Mouse (Mus musculus) hindbrain, postnatal 0 days (tissue): ENCODE data around the gene Glycam1. TPM values are rescaled to one million over a fixed set of nuclear protein-coding genes. Genes with fewer than 3 reads are reported as not detected.

ENCODE experiments used
- ATAC-seq: fragments of 200-750 bp; cut with Nextera tagmentation; 2 replicates; pipeline ENCODE4 v1.8.0; 2017; ENCODE audit warnings: mild to moderate bottlenecking, moderate TSS enrichment, moderate library complexity
- DNase-seq: peaks from one replicate; pipeline ENCODE4 v3.0.0-alpha.2; 2015; ENCODE audit warnings: low spot score
- H3K27ac ChIP-seq: fragments of 300-500 bp; sonication (generic); 2 replicates; pipeline ENCODE4 v1.5.1; 2014; ENCODE audit warnings: mild to moderate bottlenecking
- H3K27me3 ChIP-seq: fragments of 300-500 bp; sonication (generic); 2 replicates; pipeline ENCODE4 v1.6.1; 2014; ENCODE audit warnings: low read length, mixed read lengths; ENCODE audit not compliant: insufficient read depth
- H3K36me3 ChIP-seq: fragments of 300-500 bp; sonication (generic); 2 replicates; pipeline ENCODE4 v1.6.1; 2014; ENCODE audit warnings: low read length, mixed read lengths; ENCODE audit not compliant: insufficient read depth
- H3K4me1 ChIP-seq: fragments of 300-500 bp; sonication (generic); 2 replicates; pipeline ENCODE4 v1.6.1; 2014; ENCODE audit warnings: antibody characterized with exemption, low read length, mixed read lengths; ENCODE audit not compliant: insufficient read depth
- H3K4me2 ChIP-seq: fragments of 300-500 bp; sonication (generic); 2 replicates; pipeline ENCODE4 v1.6.1; 2014; ENCODE audit warnings: low read depth, mild to moderate bottlenecking, low read length, moderate library complexity, mixed read lengths
- H3K4me3 ChIP-seq: fragments of 300-500 bp; sonication (generic); 2 replicates; pipeline ENCODE4 v1.5.1; 2014; ENCODE audit warnings: low read length
- H3K9ac ChIP-seq: fragments of 300-500 bp; sonication (generic); replicated peaks from 2 replicates; pipeline ENCODE4 v1.6.1; 2014; ENCODE audit warnings: mild to moderate bottlenecking, low read length, moderate library complexity, mixed read lengths
- H3K9me3 ChIP-seq: fragments of 300-500 bp; sonication (generic); 2 replicates; pipeline ENCODE4 v1.6.1; 2016; ENCODE audit warnings: low read length, mixed read lengths
- CTCF ChIP-seq: IDR thresholded peaks from 2 replicates; pipeline ENCODE4 v1.5.1; 2016; ENCODE audit warnings: antibody characterized with exemption, control low read depth, low read depth
- WGBS: fragments of 180-500 bp; shearing (Covaris S2); extraction: QIAGEN DNeasy Blood & Tissue Kit; methylation state at CpG from one replicate; pipeline ENCODE4 v1.1.7; 2014; 5-methylcytosine and 5-hydroxymethylcytosine counted together
- polyA plus RNA-seq: library from polyadenylated mRNA; unstranded; fragments of >200 nt; fragmentation: Nextera tagmentation; extraction: Ambion mirVana; gene quantifications from 2 replicates; pipeline ENCODE4 v1.2.1, GENCODE M21; 2015
- total RNA-seq: library from RNA; depleted of rRNA; stranded (reverse); fragments of >200 nt; gene quantifications from 2 replicates; pipeline ENCODE4 v1.2.3, GENCODE M21; 2014

The Glycam1 gene
- total and polyA plus RNA-seq, 2 experiments from 2014 or later = not detected

DNA sequence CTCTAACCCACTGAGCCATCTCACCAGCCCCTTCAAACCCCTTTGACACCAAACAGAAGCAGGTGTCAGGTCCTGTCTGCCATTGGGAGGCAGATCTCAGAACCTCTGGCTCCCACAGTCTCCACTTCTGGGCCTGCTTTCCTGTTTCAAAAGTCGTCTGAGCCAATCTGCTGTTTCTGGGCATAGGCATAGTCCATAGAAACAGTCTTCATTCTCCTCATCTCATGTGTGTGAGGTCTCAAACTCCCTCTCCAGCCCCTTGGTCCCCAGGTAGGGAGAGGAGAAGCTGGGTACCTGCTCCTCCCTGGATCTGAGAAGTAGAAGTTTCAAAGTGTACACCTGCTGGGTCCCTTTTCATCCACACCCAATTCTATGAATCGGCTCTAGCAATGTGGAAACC, 28.4 kb downstream of the Glycam1 start:
- peak overlapping the region; percentile 86 for H3K27ac ChIP-seq
- H3K36me3 ChIP-seq = no peaks in the 10 kb centered on the region; the same call in 1 of the 2 replicates
- 16% methylated on average over 2 of the region's 2 CpGs for WGBS
- no peaks in the 10 kb centered on the region for H3K9me3 ChIP-seq
- no peaks in the 10 kb centered on the region for H3K27me3 ChIP-seq
- H3K9ac ChIP-seq = peak overlapping the region; percentile 72
- peak overlapping the region; percentile 86 for H3K4me3 ChIP-seq
- ATAC-seq (no peak), DNase-seq (no peak)
- no peak for TF ChIP-seq CTCF
- H3K4me2 ChIP-seq = peak overlapping the region; percentile 90
- no peaks in the 10 kb centered on the region for H3K4me1 ChIP-seq

DNA sequence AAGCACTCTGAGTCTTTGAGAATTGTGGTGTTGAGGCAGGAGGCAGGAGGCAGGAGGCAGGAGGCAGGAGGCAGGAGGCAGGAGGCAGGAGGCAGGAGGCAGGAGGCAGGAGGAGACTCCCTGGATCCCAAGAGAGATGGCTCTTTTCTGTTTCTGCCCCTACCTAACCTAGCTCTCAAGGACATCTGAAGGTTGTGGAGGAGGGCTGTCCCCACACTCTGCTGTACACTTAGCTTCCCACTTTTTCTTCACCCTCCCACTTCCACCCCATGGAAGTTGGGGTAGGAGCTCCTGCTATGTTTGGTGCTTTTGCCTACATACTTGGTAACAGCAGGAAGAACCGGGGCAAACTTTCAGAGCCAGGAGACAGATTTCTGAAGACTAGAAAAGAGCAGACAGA, 29.1 kb downstream of the Glycam1 start:
- no peak overlapping the region for H3K9ac ChIP-seq
- TF ChIP-seq CTCF = no peak
- H3K4me3 ChIP-seq = no peak overlapping the region
- no peaks in the 10 kb centered on the region for H3K9me3 ChIP-seq
- H3K27ac ChIP-seq = no peak overlapping the region
- H3K4me1 ChIP-seq = no peaks in the 10 kb centered on the region
- DNase-seq (no peak), ATAC-seq (no peak)
- WGBS = 47% methylated on average over 1 of the region's 1 CpGs
- no peak overlapping the region for H3K4me2 ChIP-seq
- H3K36me3 ChIP-seq = no peaks in the 10 kb centered on the region; the same call in 1 of the 2 replicates
- no peaks in the 10 kb centered on the region for H3K27me3 ChIP-seq

DNA sequence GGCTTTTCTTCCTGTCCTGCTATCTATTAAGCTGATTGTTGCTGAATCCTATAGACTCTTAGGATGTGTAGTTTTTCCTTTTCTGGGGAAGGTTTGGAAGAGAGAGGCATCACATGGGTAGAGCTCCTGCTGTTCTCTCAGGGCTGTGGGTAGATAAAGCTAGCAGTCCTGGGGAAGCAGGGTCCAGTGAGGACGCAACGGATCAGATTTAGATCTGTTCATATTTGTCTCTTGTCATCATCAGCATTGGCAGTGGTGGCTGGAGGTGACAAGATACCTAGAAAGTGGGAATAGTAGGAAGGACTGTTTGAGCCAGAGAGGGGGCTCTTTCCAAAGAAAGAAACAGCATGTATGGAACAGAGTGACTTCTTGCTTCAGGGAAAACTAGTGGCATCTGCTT, 29.9 kb downstream of the Glycam1 start:
- H3K4me1 ChIP-seq = no peaks in the 10 kb centered on the region
- no peak for DNase-seq
- 74% methylated on average over 2 of the region's 2 CpGs for WGBS

DNA sequence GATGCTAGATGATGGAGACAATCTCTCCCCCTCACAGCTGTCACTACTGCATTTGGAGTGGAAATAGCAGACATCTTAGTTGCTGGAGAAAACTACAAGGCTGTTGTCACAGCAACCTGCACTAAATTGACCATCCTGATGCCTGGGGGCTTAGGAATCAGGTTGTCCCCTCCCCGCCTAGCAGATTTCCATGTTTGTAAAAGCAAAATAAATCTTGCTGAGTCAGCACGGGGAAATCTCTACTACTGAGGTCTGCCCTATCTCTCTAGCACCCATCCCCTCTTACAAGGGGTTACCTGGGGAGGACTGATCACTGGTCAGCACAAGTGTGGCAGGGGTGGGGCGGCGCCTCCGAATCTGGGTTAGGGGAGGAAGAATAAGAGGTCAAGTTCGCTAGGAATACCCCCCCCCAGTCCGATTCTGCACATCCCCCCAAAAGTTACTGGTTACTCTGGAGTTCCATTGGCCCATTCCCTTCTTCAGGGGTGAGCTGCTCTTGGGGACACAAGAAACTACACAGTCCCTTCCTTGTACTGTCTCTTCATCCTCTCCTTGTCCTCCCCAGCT, 30.7 kb downstream of the Glycam1 start:
- Histone ChIP-seq H3K9ac (no peak overlapping the region), H3K27ac (no peak overlapping the region), H3K27me3 (no peaks in the 10 kb centered on the region), H3K36me3 (peaks cover 3% of the 10 kb centered on the region; the same call in 1 of the 2 replicates), H3K4me1 (no peaks in the 10 kb centered on the region), H3K4me2 (no peak overlapping the region), H3K4me3 (no peak overlapping the region), H3K9me3 (no peaks in the 10 kb centered on the region)
- DNase-seq (no peak), ATAC-seq (no peak)
- WGBS = 93% methylated on average over 7 of the region's 7 CpGs
- TF ChIP-seq CTCF = no peak

More for the DNA sequence above, 29.9 kb downstream of the Glycam1 start:
- Histone ChIP-seq H3K4me2 (no peak overlapping the region), H3K4me3 (no peak overlapping the region), H3K27ac (no peak overlapping the region), H3K9me3 (no peaks in the 10 kb centered on the region), H3K9ac (no peak overlapping the region), H3K36me3 (no peaks in the 10 kb centered on the region; the same call in 1 of the 2 replicates), H3K27me3 (no peaks in the 10 kb centered on the region)
- no peak for ATAC-seq
- no peak for TF ChIP-seq CTCF

DNA sequence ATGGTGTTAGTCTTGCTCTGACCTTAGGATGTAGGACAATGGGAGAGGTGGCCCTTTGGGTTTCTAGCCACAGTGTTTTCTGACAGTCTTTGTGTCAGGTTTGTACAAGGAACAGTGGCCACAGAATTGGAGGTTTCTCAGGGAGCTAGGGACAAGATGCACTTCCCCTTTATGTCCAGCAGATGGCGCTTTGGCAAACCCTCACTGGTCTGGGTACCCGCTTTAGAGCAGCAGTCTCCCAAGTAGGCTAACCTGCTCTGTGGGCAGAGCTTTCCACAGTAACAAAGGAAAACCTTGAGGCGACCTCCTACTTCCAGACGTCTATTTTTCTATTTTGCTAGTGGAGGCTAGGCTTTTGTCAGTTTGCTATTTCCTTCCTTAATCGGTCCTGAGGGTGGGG, 34.5 kb downstream of the Glycam1 start:
- ATAC-seq (peak; percentile 86), DNase-seq (peak; percentile 90)
- WGBS = 3% methylated on average over 5 of the region's 5 CpGs
- Histone ChIP-seq H3K36me3 (peaks cover 25% of the 10 kb centered on the region; the same call in 1 of the 2 replicates), H3K9me3 (no peaks in the 10 kb centered on the region), H3K9ac (0 out of 2 replicates have a peak overlapping the region, but pooled peaks have one; percentile 17), H3K4me3 (no peak overlapping the region), H3K4me2 (no peak overlapping the region), H3K4me1 (no peaks in the 10 kb centered on the region), H3K27ac (peak overlapping the region; percentile 62; the same call in 1 of the 2 replicates), H3K27me3 (no peaks in the 10 kb centered on the region)
- TF ChIP-seq CTCF = peak; percentile 98

DNA sequence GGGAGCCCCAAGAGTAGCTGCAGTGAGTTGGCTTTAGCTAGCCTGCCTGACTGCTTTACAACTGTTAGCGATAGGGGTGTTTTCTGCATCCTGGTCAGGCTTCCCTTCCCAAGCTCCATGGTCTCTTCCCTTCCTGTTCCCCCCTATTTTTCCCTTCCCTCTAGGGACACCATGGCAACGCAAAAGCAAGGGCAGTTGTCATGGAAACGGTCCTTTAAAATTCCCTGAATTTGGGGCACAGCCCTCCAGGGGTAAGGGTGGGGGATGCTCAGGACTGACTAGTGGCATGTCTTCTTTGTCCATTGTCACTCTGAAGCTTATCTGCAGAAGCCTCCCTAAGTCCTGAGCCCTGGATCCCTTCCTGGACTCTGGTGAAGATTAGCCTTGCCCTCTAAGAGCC, 41.7 kb downstream of the Glycam1 start:
- Histone ChIP-seq H3K4me3 (no peak overlapping the region), H3K4me1 (peaks cover 26% of the 10 kb centered on the region), H3K4me2 (no peak overlapping the region), H3K27ac (peak overlapping the region; percentile 32; the same call in 1 of the 2 replicates), H3K27me3 (no peaks in the 10 kb centered on the region), H3K9ac (no peak overlapping the region), H3K36me3 (peaks cover 28% of the 10 kb centered on the region; the same call in 1 of the 2 replicates), H3K9me3 (no peaks in the 10 kb centered on the region)
- 25% methylated on average over 3 of the region's 3 CpGs for WGBS
- ATAC-seq (0 out of 2 replicates have a peak, but pooled peaks have one; percentile 27), DNase-seq (peak; percentile 60)
- TF ChIP-seq CTCF = no peak

DNA sequence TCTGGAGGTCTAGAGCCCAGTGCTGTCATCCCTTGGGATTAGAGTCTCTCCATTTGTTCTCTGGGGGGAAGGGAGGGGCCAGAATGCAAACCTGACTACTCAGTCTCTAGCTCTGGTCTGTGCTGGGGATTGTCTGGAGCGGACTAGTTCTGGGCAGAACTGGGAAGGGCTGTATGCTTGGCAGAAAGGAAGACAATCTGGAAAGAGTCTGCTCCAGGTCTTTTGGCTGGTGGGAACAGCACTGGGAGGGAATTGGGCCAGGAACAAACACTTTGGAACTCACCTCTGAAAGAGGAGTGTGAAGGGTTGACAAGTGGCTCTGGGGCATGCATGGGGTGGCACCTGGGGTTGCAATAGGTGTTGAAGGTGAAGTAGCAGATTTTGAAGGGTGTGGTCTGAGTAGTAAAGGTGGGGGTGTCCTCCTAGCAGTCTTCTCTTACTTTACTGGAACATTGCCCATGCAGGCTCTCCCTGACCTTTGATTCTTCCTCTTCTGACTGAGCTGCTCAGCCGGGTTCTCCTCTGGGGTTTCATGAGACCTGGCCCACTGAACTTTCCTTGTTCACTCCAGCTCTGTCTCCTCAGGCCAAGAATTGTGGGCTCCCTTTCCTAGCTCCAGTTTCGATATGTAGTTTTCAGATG, 42.3 kb downstream of the Glycam1 start:
- DNase-seq = no peak
- no peak for TF ChIP-seq CTCF
- Histone ChIP-seq H3K4me1 (peaks cover 32% of the 10 kb centered on the region), H3K36me3 (peaks cover 25% of the 10 kb centered on the region; the same call in 1 of the 2 replicates), H3K4me2 (no peak overlapping the region), H3K27me3 (no peaks in the 10 kb centered on the region), H3K27ac (peak overlapping the region; percentile 58), H3K9ac (no peak overlapping the region), H3K9me3 (no peaks in the 10 kb centered on the region), H3K4me3 (no peak overlapping the region)
- ATAC-seq = peak; percentile 27; the same call in 1 of the 2 replicates
- 47% methylated on average over 3 of the region's 3 CpGs for WGBS
